Mouse (Mus musculus): Measurements from ENCODE around the gene Foxn2. TPM values are rescaled to one million over a fixed set of nuclear protein-coding genes. Genes with fewer than 3 reads are reported as not detected.

Foxn2 gene
- polyA plus RNA-seq, 1 experiment = 4.9 TPM

GRCm38 (mm10) chr17:88481587-88481986 lies 41.1 kb downstream of the Foxn2 start:
- H3K79me3 ChIP-seq (ENCODE audit: low read depth) = peaks cover 22% of the 10 kb centered on the region
- H3K79me2 ChIP-seq (ENCODE audit: control insufficient read depth, insufficient read depth) = peaks cover 37% of the 10 kb centered on the region
- no peak overlapping the region for H3ac ChIP-seq (ENCODE audit: control insufficient read depth, insufficient read length, low read depth)
- H3K4me3 ChIP-seq (ENCODE audit: insufficient read depth, poor library complexity, severe bottlenecking) = no peak overlapping the region
- TF ChIP-seq MYOG (IDR thresholded peaks at IDR 0.05; ENCODE audit: control insufficient read depth, extremely low read depth, insufficient read length) (no peak), FOSL1 (IDR thresholded peaks at IDR 0.05; ENCODE audit: insufficient read depth, low read length, poor library complexity, severe bottlenecking) (no peak), MAX (IDR thresholded peaks at IDR 0.05) (no peak), MYOD1 (IDR thresholded peaks at IDR 0.05; ENCODE audit: control insufficient read depth, insufficient read length, low read depth) (no peak), CTCF (IDR thresholded peaks at IDR 0.05; ENCODE audit: control insufficient read depth, insufficient read depth, insufficient read length) (no peak), USF1 (IDR thresholded peaks at IDR 0.05; ENCODE audit: low read depth) (no peak), CEBPB (IDR thresholded peaks at IDR 0.05; ENCODE audit: low read depth) (no peak)
- H3K27me3 ChIP-seq (ENCODE audit: control insufficient read depth, insufficient read depth, insufficient read length) = no peaks in the 10 kb centered on the region
- peaks cover 24% of the 10 kb centered on the region for H3K36me3 ChIP-seq (ENCODE audit: control insufficient read depth, insufficient read depth)

GRCm38 (mm10) chr17:88484539-88484938 lies 44.0 kb downstream of the Foxn2 start:
- Histone ChIP-seq H3K79me3 (ENCODE audit: low read depth) (peaks cover 14% of the 10 kb centered on the region), H3K79me2 (ENCODE audit: control insufficient read depth, insufficient read depth) (peaks cover 19% of the 10 kb centered on the region), H3K27me3 (ENCODE audit: control insufficient read depth, insufficient read depth, insufficient read length) (no peaks in the 10 kb centered on the region), H3K36me3 (ENCODE audit: control insufficient read depth, insufficient read depth) (peaks cover 24% of the 10 kb centered on the region), H3ac (ENCODE audit: control insufficient read depth, insufficient read length, low read depth) (no peak overlapping the region), H3K4me3 (ENCODE audit: insufficient read depth, poor library complexity, severe bottlenecking) (no peak overlapping the region)
- TF ChIP-seq USF1 (IDR thresholded peaks at IDR 0.05; ENCODE audit: low read depth) (no peak), MYOD1 (IDR thresholded peaks at IDR 0.05; ENCODE audit: control insufficient read depth, insufficient read length, low read depth) (no peak), CTCF (IDR thresholded peaks at IDR 0.05; ENCODE audit: control insufficient read depth, insufficient read depth, insufficient read length) (no peak), MAX (IDR thresholded peaks at IDR 0.05) (no peak), CEBPB (IDR thresholded peaks at IDR 0.05; ENCODE audit: low read depth) (no peak), FOSL1 (IDR thresholded peaks at IDR 0.05; ENCODE audit: insufficient read depth, low read length, poor library complexity, severe bottlenecking) (no peak), MYOG (IDR thresholded peaks at IDR 0.05; ENCODE audit: control insufficient read depth, extremely low read depth, insufficient read length) (no peak)

DNA sequence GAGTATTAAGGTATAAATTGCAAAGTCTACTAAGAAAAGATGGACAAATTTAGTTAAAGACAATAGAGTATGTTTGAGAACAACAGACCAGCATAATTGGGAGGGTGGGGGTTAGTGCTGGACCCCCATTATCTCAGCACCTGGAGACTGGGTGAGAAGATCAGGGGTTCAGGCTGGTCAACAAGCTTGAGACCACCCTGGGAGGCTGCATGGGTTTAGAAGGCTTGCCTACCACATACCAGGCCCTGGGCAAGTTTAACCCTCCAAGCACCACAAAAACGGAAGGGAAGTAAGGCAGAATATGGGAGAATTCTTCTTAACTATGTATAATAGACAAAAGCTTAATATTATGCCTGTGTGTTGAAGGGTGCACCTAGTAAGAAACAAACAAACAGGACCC lies 44.4 kb downstream of the Foxn2 start:
- peaks cover 24% of the 10 kb centered on the region for H3K36me3 ChIP-seq (ENCODE audit: control insufficient read depth, insufficient read depth)
- H3ac ChIP-seq (ENCODE audit: control insufficient read depth, insufficient read length, low read depth) = no peak overlapping the region
- H3K79me2 ChIP-seq (ENCODE audit: control insufficient read depth, insufficient read depth) = peaks cover 15% of the 10 kb centered on the region
- peaks cover 14% of the 10 kb centered on the region for H3K79me3 ChIP-seq (ENCODE audit: low read depth)
- no peaks in the 10 kb centered on the region for H3K27me3 ChIP-seq (ENCODE audit: control insufficient read depth, insufficient read depth, insufficient read length)
- no peak for TF ChIP-seq MAX (IDR thresholded peaks at IDR 0.05)
- no peak for TF ChIP-seq FOSL1 (IDR thresholded peaks at IDR 0.05; ENCODE audit: insufficient read depth, low read length, poor library complexity, severe bottlenecking)
- no peak for TF ChIP-seq CEBPB (IDR thresholded peaks at IDR 0.05; ENCODE audit: low read depth)
- TF ChIP-seq MYOG (IDR thresholded peaks at IDR 0.05; ENCODE audit: control insufficient read depth, extremely low read depth, insufficient read length) = no peak
- no peak for TF ChIP-seq MYOD1 (IDR thresholded peaks at IDR 0.05; ENCODE audit: control insufficient read depth, insufficient read length, low read depth)
- TF ChIP-seq USF1 (IDR thresholded peaks at IDR 0.05; ENCODE audit: low read depth) = no peak
- TF ChIP-seq CTCF (IDR thresholded peaks at IDR 0.05; ENCODE audit: control insufficient read depth, insufficient read depth, insufficient read length) = no peak
- H3K4me3 ChIP-seq (ENCODE audit: insufficient read depth, poor library complexity, severe bottlenecking) = no peak overlapping the region

DNA sequence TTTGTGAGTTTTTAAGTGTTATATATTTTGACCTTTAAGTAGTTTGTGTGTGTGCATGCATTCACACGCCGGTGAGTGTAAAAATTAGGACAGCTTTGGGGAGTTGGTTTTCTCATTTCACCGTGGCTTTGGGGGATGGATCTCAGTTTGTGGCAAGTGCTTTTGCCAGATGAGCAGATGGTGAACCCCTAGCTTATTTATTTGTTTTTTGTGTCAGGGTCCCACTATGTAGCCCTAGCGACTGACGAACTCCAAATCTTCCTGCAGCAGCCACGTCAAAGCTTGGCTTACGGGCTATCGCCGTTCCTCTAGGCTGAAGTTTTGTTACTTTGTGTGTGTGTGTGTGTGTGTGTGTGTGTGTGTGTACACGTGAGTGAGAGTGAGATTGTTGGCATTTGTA lies 50.0 kb downstream of the Foxn2 start:
- H3K27me3 ChIP-seq (ENCODE audit: control insufficient read depth, insufficient read depth, insufficient read length) = no peaks in the 10 kb centered on the region
- no peak overlapping the region for H3K4me3 ChIP-seq (ENCODE audit: insufficient read depth, poor library complexity, severe bottlenecking)
- H3K36me3 ChIP-seq (ENCODE audit: control insufficient read depth, insufficient read depth) = peaks cover 28% of the 10 kb centered on the region
- H3ac ChIP-seq (ENCODE audit: control insufficient read depth, insufficient read length, low read depth) = no peak overlapping the region
- no peaks in the 10 kb centered on the region for H3K79me2 ChIP-seq (ENCODE audit: control insufficient read depth, insufficient read depth)
- peaks cover 1% of the 10 kb centered on the region for H3K79me3 ChIP-seq (ENCODE audit: low read depth)
- TF ChIP-seq CTCF (IDR thresholded peaks at IDR 0.05; ENCODE audit: control insufficient read depth, insufficient read depth, insufficient read length) = no peak
- no peak for TF ChIP-seq USF1 (IDR thresholded peaks at IDR 0.05; ENCODE audit: low read depth)
- no peak for TF ChIP-seq MAX (IDR thresholded peaks at IDR 0.05)
- TF ChIP-seq MYOG (IDR thresholded peaks at IDR 0.05; ENCODE audit: control insufficient read depth, extremely low read depth, insufficient read length) = no peak
- no peak for TF ChIP-seq MYOD1 (IDR thresholded peaks at IDR 0.05; ENCODE audit: control insufficient read depth, insufficient read length, low read depth)
- TF ChIP-seq CEBPB (IDR thresholded peaks at IDR 0.05; ENCODE audit: low read depth) = no peak
- TF ChIP-seq FOSL1 (IDR thresholded peaks at IDR 0.05; ENCODE audit: insufficient read depth, low read length, poor library complexity, severe bottlenecking) = no peak

DNA sequence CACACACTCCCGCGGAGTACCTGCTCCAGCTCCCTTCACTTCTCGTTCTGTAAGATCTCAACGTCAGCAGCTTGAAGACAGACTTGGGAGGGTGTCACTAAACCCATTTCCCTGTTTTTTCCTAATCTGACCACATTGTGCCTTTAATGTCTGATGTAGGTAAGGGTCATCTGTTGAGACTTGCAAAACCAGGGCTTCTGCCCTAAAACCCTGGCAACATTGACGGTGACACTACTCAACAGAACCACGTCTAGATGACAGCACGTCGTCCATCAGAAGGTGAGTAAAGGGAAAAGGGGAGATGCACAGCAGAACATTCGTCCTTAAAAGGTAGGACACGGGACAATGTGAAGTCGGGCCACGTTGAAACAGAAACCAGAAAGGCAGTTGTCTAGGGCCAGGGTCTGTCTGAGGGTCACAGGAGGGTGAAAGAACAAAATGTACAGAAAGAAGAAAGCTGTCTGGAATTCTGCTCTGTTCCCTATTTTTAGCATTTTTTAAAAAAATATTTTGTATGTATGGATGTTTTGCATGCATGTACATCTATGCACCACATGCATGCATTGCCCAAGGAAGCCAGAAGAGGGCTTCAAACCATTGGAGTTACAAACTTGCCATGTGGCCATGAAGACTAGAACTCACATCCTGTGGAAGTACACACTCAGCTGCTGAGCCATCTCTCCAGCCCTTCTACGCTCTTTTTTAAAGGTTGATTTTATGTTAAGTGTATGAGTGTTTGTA lies 51.0 kb downstream of the Foxn2 start:
- Histone ChIP-seq H3K4me3 (ENCODE audit: insufficient read depth, poor library complexity, severe bottlenecking) (no peak overlapping the region), H3K79me2 (ENCODE audit: control insufficient read depth, insufficient read depth) (no peaks in the 10 kb centered on the region), H3ac (ENCODE audit: control insufficient read depth, insufficient read length, low read depth) (no peak overlapping the region), H3K27me3 (ENCODE audit: control insufficient read depth, insufficient read depth, insufficient read length) (no peaks in the 10 kb centered on the region), H3K36me3 (ENCODE audit: control insufficient read depth, insufficient read depth) (peaks cover 28% of the 10 kb centered on the region), H3K79me3 (ENCODE audit: low read depth) (peaks cover 1% of the 10 kb centered on the region)
- TF ChIP-seq CEBPB (IDR thresholded peaks at IDR 0.05; ENCODE audit: low read depth) = no peak
- no peak for TF ChIP-seq MYOD1 (IDR thresholded peaks at IDR 0.05; ENCODE audit: control insufficient read depth, insufficient read length, low read depth)
- TF ChIP-seq USF1 (IDR thresholded peaks at IDR 0.05; ENCODE audit: low read depth) = no peak
- TF ChIP-seq CTCF (IDR thresholded peaks at IDR 0.05; ENCODE audit: control insufficient read depth, insufficient read depth, insufficient read length) = no peak
- TF ChIP-seq FOSL1 (IDR thresholded peaks at IDR 0.05; ENCODE audit: insufficient read depth, low read length, poor library complexity, severe bottlenecking) = no peak
- no peak for TF ChIP-seq MYOG (IDR thresholded peaks at IDR 0.05; ENCODE audit: control insufficient read depth, extremely low read depth, insufficient read length)
- TF ChIP-seq MAX (IDR thresholded peaks at IDR 0.05) = no peak
